ENCODE assay signal across 9 mouse cellular contexts in genomic region chr1:162196812-162197680, GRCm38 (mm10).
DNase-seq lines count a peak whose midpoint lies in the region; ATAC-seq and TF ChIP-seq lines count a peak whose summit lies in the region.
"Had no signal": no experiment of that assay in that cellular context is flagged by ENCODE, and none has a peak within 500 bp of the region (broad histone marks: within the 10 kb centered on the region; RNA-seq: fewer than 3 reads in every experiment).

No protein-coding gene starts in this region.

- no peak overlapping the region for H3K4me3 ChIP-seq in heart, embryonic 13.5 days
- H3K4me3 ChIP-seq in embryonic facial prominence, embryonic 15.5 days (replicated peaks), result no peak overlapping the region
- H3K4me3 ChIP-seq: liver, embryonic 13.5 days had no signal

- DNase-seq in heart, postnatal 25 days (ENCODE audit: low spot score), result no peak
- DNase-seq in Patski (ENCODE audit: low read depth, low spot score), result peak; percentile 60
- DNase-seq in mesoderm, embryonic 11.5 days (ENCODE audit: low read depth, low spot score), result peak; percentile 55
- no peak for DNase-seq in adrenal gland, postnatal 36 days
- no peak for DNase-seq in urinary bladder, postnatal 10 days (ENCODE audit: low spot score)
- no peak for DNase-seq in gastrocnemius, postnatal 25 days
- DNase-seq: liver, embryonic 13.5 days had no signal

- H3K9me3 ChIP-seq in heart, embryonic 13.5 days, result no peaks in the 10 kb centered on the region
- no peaks in the 10 kb centered on the region for H3K9me3 ChIP-seq in embryonic facial prominence, embryonic 15.5 days (replicated peaks)
- H3K9me3 ChIP-seq: liver, embryonic 13.5 days had no signal

- 58% methylated on average over 9 of the region's 9 CpGs for WGBS in heart, embryonic 13.5 days
- WGBS in embryonic facial prominence, embryonic 15.5 days, result 52% methylated on average over 9 of the region's 9 CpGs

- no peak overlapping the region for H3K9ac ChIP-seq in heart, embryonic 13.5 days
- no peak overlapping the region for H3K9ac ChIP-seq in embryonic facial prominence, embryonic 15.5 days
- H3K9ac ChIP-seq: liver, embryonic 13.5 days had no signal

- no peak for TF ChIP-seq CTCF in Patski (IDR thresholded peaks at IDR 0.05)

- no peaks in the 10 kb centered on the region for H3K27me3 ChIP-seq in heart, embryonic 13.5 days (replicated peaks)
- H3K27me3 ChIP-seq in Patski, result no peaks in the 10 kb centered on the region
- no peaks in the 10 kb centered on the region for H3K27me3 ChIP-seq in embryonic facial prominence, embryonic 15.5 days
- H3K27me3 ChIP-seq: liver, embryonic 13.5 days had no signal

- H3K4me2 ChIP-seq in heart, embryonic 13.5 days, result no peak overlapping the region
- H3K4me2 ChIP-seq in embryonic facial prominence, embryonic 15.5 days (replicated peaks), result no peak overlapping the region
- H3K4me2 ChIP-seq: liver, embryonic 13.5 days had no signal

- peak overlapping the region; percentile 44; the same call in 1 of the 2 replicates for H3K27ac ChIP-seq in heart, embryonic 13.5 days (replicated peaks)
- H3K27ac ChIP-seq in embryonic facial prominence, embryonic 15.5 days (replicated peaks), result peak overlapping the region; percentile 4; the same call in 1 of the 2 replicates
- H3K27ac ChIP-seq: liver, embryonic 13.5 days had no signal

- CTCF ChIA-PET in Patski (lab: Charles Lee), result interaction anchor here (1.8 to 2.4 kb wide), 3 partner anchors 10 to 13 kb away, joined by 6 to 10 read pairs (median 7); no protein-coding TSS in a partner anchor

- POLR2A ChIA-PET in Patski (lab: Charles Lee), result interaction anchor here (0.8 to 1.3 kb wide), 3 partner anchors 9 to 10 kb away, joined by 3 read pairs; no protein-coding TSS in a partner anchor

- in situ Hi-C loops in Patski (cut with MboI; ENCODE audit: low pct_unique_long_range_greater_than_20kb), result no loop called here

- peaks cover 36% of the 10 kb centered on the region for H3K4me1 ChIP-seq in heart, embryonic 13.5 days
- H3K4me1 ChIP-seq in embryonic facial prominence, embryonic 15.5 days, result peaks cover 10% of the 10 kb centered on the region; the same call in 1 of the 2 replicates
- H3K4me1 ChIP-seq: liver, embryonic 13.5 days had no signal

- no peak for ATAC-seq in heart, embryonic 13.5 days (ENCODE audit: extremely low read depth, insufficient number of reproducible peaks, low FRiP score, low TSS enrichment)
- ATAC-seq in Patski, result peak; percentile 69
- no peak; the same call in 1 of the 2 replicates for ATAC-seq in embryonic facial prominence, embryonic 15.5 days (ENCODE audit: insufficient number of reproducible peaks, low FRiP score, low TSS enrichment, low read depth)

- no peaks in the 10 kb centered on the region for H3K36me3 ChIP-seq in heart, embryonic 13.5 days
- H3K36me3 ChIP-seq in embryonic facial prominence, embryonic 15.5 days, result no peaks in the 10 kb centered on the region
- H3K36me3 ChIP-seq: liver, embryonic 13.5 days had no signal

- intact Hi-C loops in heart, postnatal 25 days (cut with DNase I), result no loop called here

Comparison
In these comparisons a context has a peak if more than half of its experiments do, and no peak if none do; other contexts are left out.
1. DNase-seq: peak in Patski (single experiment) and mesoderm, embryonic 11.5 days (single experiment); none in heart, postnatal 25 days (single experiment), adrenal gland, postnatal 36 days (0 of 2), urinary bladder, postnatal 10 days (single experiment) and gastrocnemius, postnatal 25 days (single experiment).